Mouse (Mus musculus) stomach, embryonic 16.5 days (tissue): ENCODE data around the gene Evi5. TPM values are rescaled to one million over a fixed set of nuclear protein-coding genes. Genes with fewer than 3 reads are reported as not detected.
"Not testable (repeated sequence)": the region's sequence is repeated elsewhere in the genome, so short reads cannot be mapped to it uniquely, and the experiment has no call there.

Experiments
- ATAC-seq: fragments of 200-750 bp; cut with Nextera tagmentation; 2 replicates; pipeline ENCODE4 v1.8.0; 2017; ENCODE audit warnings: moderate number of reproducible peaks, moderate TSS enrichment; ENCODE audit not compliant: insufficient read depth, low FRiP score
- H3K27ac ChIP-seq: fragments of 300-500 bp; sonication (generic); 2 replicates; pipeline ENCODE4 v1.5.1; 2014; ENCODE audit warnings: low read length
- H3K27me3 ChIP-seq: fragments of 300-500 bp; sonication (generic); 2 replicates; pipeline ENCODE4 v1.6.1; 2014; ENCODE audit warnings: low read length, control low read depth, mixed read lengths; ENCODE audit not compliant: control insufficient read depth, insufficient read depth
- H3K36me3 ChIP-seq: fragments of 300-500 bp; sonication (generic); 2 replicates; pipeline ENCODE4 v1.6.1; 2014; ENCODE audit warnings: low read length; ENCODE audit not compliant: control insufficient read depth, insufficient read depth
- H3K4me1 ChIP-seq: fragments of 300-500 bp; sonication (generic); 2 replicates; pipeline ENCODE4 v1.6.1; 2014; ENCODE audit warnings: low read length, control low read depth, mixed read lengths; ENCODE audit not compliant: control insufficient read depth, insufficient read depth
- H3K4me2 ChIP-seq: fragments of 300-500 bp; sonication (generic); 2 replicates; pipeline ENCODE4 v1.6.1; 2014; ENCODE audit warnings: low read depth, low read length, mixed read lengths
- H3K4me3 ChIP-seq: fragments of 300-500 bp; sonication (generic); replicated peaks from 2 replicates; pipeline ENCODE4 v1.5.1; 2014; ENCODE audit warnings: mild to moderate bottlenecking, low read length
- H3K9ac ChIP-seq: fragments of 300-500 bp; sonication (generic); 2 replicates; pipeline ENCODE4 v1.6.1; 2014; ENCODE audit warnings: low read length
- H3K9me3 ChIP-seq: fragments of 300-500 bp; sonication (generic); replicated peaks from 2 replicates; pipeline ENCODE4 v1.6.1; 2016; ENCODE audit warnings: low read length, control low read depth; ENCODE audit not compliant: control insufficient read depth
- WGBS: fragments of 180-500 bp; shearing (Covaris S2); extraction: QIAGEN DNeasy Blood & Tissue Kit; methylation state at CpG from one replicate; pipeline ENCODE4 v1.1.7; 2014; 5-methylcytosine and 5-hydroxymethylcytosine counted together
- polyA plus RNA-seq: library from polyadenylated mRNA; unstranded; fragments of >200 nt; fragmentation: Nextera tagmentation; extraction: Ambion mirVana; gene quantifications from 2 replicates; pipeline ENCODE4 v1.2.1, GENCODE M21; 2015

Evi5 gene
- polyA plus RNA-seq, 1 experiment from 2014 or later: 55.2 TPM

- H3K27ac ChIP-seq: no peak overlapping the region
- no peak for ATAC-seq
- H3K9ac ChIP-seq: no peak overlapping the region
- H3K27me3 ChIP-seq: no peaks in the 10 kb centered on the region
- 83% methylated on average over 2 of the region's 2 CpGs for WGBS
- peaks cover 24% of the 10 kb centered on the region for H3K36me3 ChIP-seq
- no peak overlapping the region for H3K4me2 ChIP-seq
- H3K4me1 ChIP-seq: no peaks in the 10 kb centered on the region
- H3K4me3 ChIP-seq: no peak overlapping the region
- no peaks in the 10 kb centered on the region for H3K9me3 ChIP-seq
Observed at GRCm38 (mm10) chr5:107908514-107909110, 33.7 kb upstream of the Evi5 start.

GRCm38 (mm10) chr5:107904325-107904724, 29.4 kb upstream of the Evi5 start:
- no peak overlapping the region for H3K4me3 ChIP-seq
- ATAC-seq: no peak
- H3K9me3 ChIP-seq: no peaks in the 10 kb centered on the region
- WGBS: 72% methylated on average over 3 of the region's 3 CpGs
- peaks cover 2% of the 10 kb centered on the region; the same call in 1 of the 2 replicates for H3K4me1 ChIP-seq
- H3K4me2 ChIP-seq: no peak overlapping the region
- H3K27ac ChIP-seq: no peak overlapping the region
- peaks cover 24% of the 10 kb centered on the region for H3K36me3 ChIP-seq
- H3K9ac ChIP-seq: no peak overlapping the region
- H3K27me3 ChIP-seq: no peaks in the 10 kb centered on the region

- Histone ChIP-seq H3K4me1 (peaks cover 2% of the 10 kb centered on the region; the same call in 1 of the 2 replicates), H3K9ac (peak overlapping the region; percentile 99), H3K4me3 (peak overlapping the region; percentile 100), H3K9me3 (no peaks in the 10 kb centered on the region), H3K4me2 (peak overlapping the region; percentile 83), H3K27ac (peak overlapping the region; percentile 87), H3K36me3 (peaks cover 13% of the 10 kb centered on the region), H3K27me3 (no peaks in the 10 kb centered on the region)
- ATAC-seq: peak; percentile 31; the same call in 1 of the 2 replicates
- under 1% methylated on average over 23 of the region's 23 CpGs for WGBS
Observed at GRCm38 (mm10) chr5:107901014-107901615, 26.2 kb upstream of the Evi5 start.

- H3K9ac ChIP-seq: peak within 1 kb of the TSS; percentile 99
- H3K9me3 ChIP-seq: no peaks in the 10 kb centered on the region
- H3K4me3 ChIP-seq: peak within 1 kb of the TSS; percentile 100
- no peaks in the 10 kb centered on the region for H3K27me3 ChIP-seq
- WGBS: 3% methylated on average over 66 of the region's 66 CpGs
- peak; percentile 97 for ATAC-seq
- peaks cover 2% of the 10 kb centered on the region; the same call in 1 of the 2 replicates for H3K4me1 ChIP-seq
- peaks cover 8% of the 10 kb centered on the region for H3K36me3 ChIP-seq
- peak within 1 kb of the TSS; percentile 87 for H3K27ac ChIP-seq
- H3K4me2 ChIP-seq: peak within 1 kb of the TSS; percentile 83
Observed at GRCm38 (mm10) chr5:107900206-107901013, 25.5 kb upstream of the Evi5 start, which contains the start of gene Rpl5. TSS of gene Rpl5 (plus strand) at chr5:107900502.

DNA sequence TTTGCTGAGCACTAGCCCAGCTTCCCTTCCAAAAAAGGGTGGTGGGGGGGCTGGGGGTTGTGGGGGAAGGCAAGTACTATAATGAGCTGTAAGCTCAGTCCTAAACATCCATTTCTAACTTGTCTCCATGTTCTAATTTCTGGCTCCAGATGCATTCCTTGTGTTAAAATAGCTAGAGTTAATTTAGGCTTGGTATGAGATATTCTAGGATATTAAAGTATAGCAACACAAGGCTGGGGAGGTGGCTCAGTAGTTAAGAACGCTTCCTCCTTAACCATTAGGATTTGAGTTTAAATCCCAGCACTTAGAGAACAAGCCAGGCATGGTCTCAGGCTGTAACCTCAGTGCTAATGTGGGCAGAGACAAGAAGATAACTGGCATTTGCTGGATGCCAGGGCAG, 21.4 kb upstream of the Evi5 start:
- WGBS: 63% methylated on average over 1 of the region's 1 CpGs
- Histone ChIP-seq H3K27me3 (no peaks in the 10 kb centered on the region), H3K9ac (no peak overlapping the region), H3K4me3 (no peak overlapping the region), H3K4me1 (no peaks in the 10 kb centered on the region), H3K4me2 (no peak overlapping the region), H3K27ac (no peak overlapping the region), H3K9me3 (no peaks in the 10 kb centered on the region), H3K36me3 (no peaks in the 10 kb centered on the region)
- ATAC-seq: no peak

GRCm38 (mm10) chr5:107894676-107895075, 19.8 kb upstream of the Evi5 start:
- no peak overlapping the region for H3K9ac ChIP-seq
- H3K36me3 ChIP-seq: no peaks in the 10 kb centered on the region
- H3K9me3 ChIP-seq: no peaks in the 10 kb centered on the region
- H3K27me3 ChIP-seq: no peaks in the 10 kb centered on the region
- H3K4me2 ChIP-seq: no peak overlapping the region
- 66% methylated on average over 7 of the region's 7 CpGs for WGBS
- H3K27ac ChIP-seq: no peak overlapping the region
- no peak for ATAC-seq
- no peak overlapping the region for H3K4me3 ChIP-seq
- no peaks in the 10 kb centered on the region for H3K4me1 ChIP-seq

DNA sequence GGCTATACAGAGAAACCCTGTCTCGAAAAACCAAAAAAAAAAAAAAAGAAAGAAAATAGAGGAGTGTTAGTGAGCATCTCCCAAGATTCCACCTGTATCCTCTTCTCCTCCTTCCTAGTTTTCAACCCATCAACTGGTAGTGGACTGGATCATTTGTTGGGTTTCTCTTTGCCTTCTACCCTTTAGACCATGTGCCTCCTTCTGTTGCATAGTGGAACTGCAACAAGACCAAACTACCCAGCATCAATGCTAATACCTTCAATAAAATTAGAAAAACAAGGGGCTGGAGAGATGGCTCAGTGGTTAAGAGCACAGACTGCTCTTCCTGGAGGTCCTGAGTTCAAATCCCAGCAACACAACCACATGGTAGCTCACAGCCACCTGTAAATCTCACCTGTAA, 16.6 kb upstream of the Evi5 start:
- not testable (repeated sequence) for H3K27me3 ChIP-seq, H3K4me1 ChIP-seq, ATAC-seq, H3K9ac ChIP-seq, H3K4me2 ChIP-seq, H3K27ac ChIP-seq, H3K9me3 ChIP-seq, H3K4me3 ChIP-seq, H3K36me3 ChIP-seq
- 67% methylated on average over 1 of the region's 1 CpGs for WGBS

- 51% methylated on average over 9 of the region's 9 CpGs for WGBS
- ATAC-seq: no peak
- no peaks in the 10 kb centered on the region for H3K4me1 ChIP-seq
- H3K9ac ChIP-seq: no peak overlapping the region
- H3K4me2 ChIP-seq: no peak overlapping the region
- H3K9me3 ChIP-seq: no peaks in the 10 kb centered on the region
- no peaks in the 10 kb centered on the region for H3K36me3 ChIP-seq
- H3K27ac ChIP-seq: no peak overlapping the region
- H3K4me3 ChIP-seq: no peak overlapping the region
- no peaks in the 10 kb centered on the region for H3K27me3 ChIP-seq
Observed at GRCm38 (mm10) chr5:107889994-107890888, 15.3 kb upstream of the Evi5 start.
